Mouse (Mus musculus) spleen, adult 2 months (tissue): Measurements from ENCODE around the gene Tsacc. TPM values are rescaled to one million over a fixed set of nuclear protein-coding genes. Genes with fewer than 3 reads are reported as not detected.

ENCODE experiments used
- DNase-seq, 2 experiments: peaks; one replicate each; pipeline versions ENCODE4 v3.0.0 to v3.0.0-alpha.2; 2012 to 2021; ENCODE audit warnings: low spot score in 2 of 2, low read depth in 1 of 2
- H3K27ac ChIP-seq: fragments of 200-500 bp; 2 replicates; pipeline ENCODE4 v1.5.1; 2012; ENCODE audit warnings: low read length, inconsistent platforms; ENCODE audit not compliant: insufficient read depth
- H3K27me3 ChIP-seq: fragments of 200-500 bp; 2 replicates; pipeline ENCODE4 v1.6.1; 2012; ENCODE audit warnings: mild to moderate bottlenecking, moderate library complexity, low read length, inconsistent platforms; ENCODE audit not compliant: control insufficient read depth, insufficient read depth
- H3K36me3 ChIP-seq: fragments of 200-500 bp; 2 replicates; pipeline ENCODE4 v1.6.1; 2012; ENCODE audit warnings: mild to moderate bottlenecking, low read length, inconsistent platforms; ENCODE audit not compliant: control insufficient read depth, insufficient read depth
- H3K4me1 ChIP-seq: fragments of 200-500 bp; 2 replicates; pipeline ENCODE4 v1.6.1; 2011; ENCODE audit warnings: inconsistent platforms; ENCODE audit not compliant: control insufficient read depth, insufficient read depth, insufficient read length
- H3K4me3 ChIP-seq: fragments of 200-500 bp; 2 replicates; pipeline ENCODE4 v1.5.1; 2011; ENCODE audit warnings: mild to moderate bottlenecking, inconsistent platforms; ENCODE audit not compliant: insufficient read depth, insufficient read length; ENCODE audit errors: extremely low read depth
- CTCF ChIP-seq: fragments of 200-500 bp; IDR thresholded peaks from 2 replicates; pipeline ENCODE4 v1.5.1; 2011; ENCODE audit warnings: mild to moderate bottlenecking, inconsistent platforms; ENCODE audit not compliant: insufficient read depth, insufficient read length, insufficient replicate concordance; ENCODE audit errors: extremely low read depth
- POLR2A ChIP-seq: fragments of 200-500 bp; IDR thresholded peaks from 2 replicates; pipeline ENCODE4 v1.6.1; 2011; ENCODE audit warnings: low read depth, low read length, inconsistent platforms
- WGBS: fragments of 180-500 bp; shearing (Covaris S2); methylation state at CpG from one replicate; pipeline ENCODE4 v1.1.7; 2018; 5-methylcytosine and 5-hydroxymethylcytosine counted together
- polyA plus RNA-seq: library from polyadenylated mRNA; depleted of rRNA; stranded (reverse); fragments of >200 nt; gene quantifications from 2 replicates; pipeline ENCODE4 v1.2.3, GENCODE M21; 2012; rRNA removed

Gene Tsacc
- 1.7 and 2.1 TPM in 2 replicates for polyA plus RNA-seq

GRCm38 (mm10) chr3:88296561-88297318 lies at the start of gene Tsacc, which contains the start of gene Cct3:
Tsacc (minus strand) TSS chr3:88296999.
Cct3 (plus strand) TSS chr3:88297116.
- DNase-seq = peak; percentile 92 to 99
- Histone ChIP-seq H3K36me3 (peaks cover 16% of the 10 kb centered on the region), H3K4me1 (no peaks in the 10 kb centered on the region), H3K27me3 (no peaks in the 10 kb centered on the region), H3K4me3 (peak within 1 kb of the TSS; percentile 79), H3K27ac (peak within 1 kb of the TSS; percentile 93)
- WGBS = under 1% methylated on average over 44 of the region's 44 CpGs
- TF ChIP-seq POLR2A = peak; percentile 66
- no peak for TF ChIP-seq CTCF

GRCm38 (mm10) chr3:88339006-88339405 lies 42.2 kb upstream of the Tsacc start:
- Histone ChIP-seq H3K27ac (no peak overlapping the region), H3K27me3 (no peaks in the 10 kb centered on the region), H3K4me3 (no peak overlapping the region), H3K4me1 (peaks cover 6% of the 10 kb centered on the region; the same call in 1 of the 2 replicates), H3K36me3 (peaks cover 16% of the 10 kb centered on the region)
- no peak for DNase-seq
- TF ChIP-seq CTCF (no peak), POLR2A (no peak)
- 92% methylated on average over 3 of the region's 3 CpGs for WGBS

GRCm38 (mm10) chr3:88338316-88338715 lies 41.5 kb upstream of the Tsacc start:
- H3K4me1 ChIP-seq = peaks cover 6% of the 10 kb centered on the region; the same call in 1 of the 2 replicates
- no peak overlapping the region for H3K4me3 ChIP-seq
- H3K27me3 ChIP-seq = no peaks in the 10 kb centered on the region
- no peak for TF ChIP-seq POLR2A
- TF ChIP-seq CTCF = no peak
- WGBS = 71% methylated on average over 7 of the region's 7 CpGs
- H3K27ac ChIP-seq = no peak overlapping the region
- no peak for DNase-seq
- peaks cover 10% of the 10 kb centered on the region for H3K36me3 ChIP-seq

- TF ChIP-seq CTCF = no peak
- H3K4me1 ChIP-seq = peaks cover 6% of the 10 kb centered on the region; the same call in 1 of the 2 replicates
- H3K4me3 ChIP-seq = no peak overlapping the region
- no peaks in the 10 kb centered on the region for H3K27me3 ChIP-seq
- H3K36me3 ChIP-seq = peaks cover 3% of the 10 kb centered on the region
- 26% methylated on average over 11 of the region's 11 CpGs for WGBS
- H3K27ac ChIP-seq = no peak overlapping the region
- DNase-seq = peak in 1 of 2 experiments; percentile 7
Measured at GRCm38 (mm10) chr3:88337367-88338020, 40.7 kb upstream of the Tsacc start.

- WGBS = 1% methylated on average over 61 of the region's 66 CpGs
- Histone ChIP-seq H3K27ac (peak within 1 kb of the TSS; percentile 95), H3K36me3 (no peaks in the 10 kb centered on the region), H3K4me3 (peak within 1 kb of the TSS; percentile 95), H3K27me3 (no peaks in the 10 kb centered on the region), H3K4me1 (peaks cover 6% of the 10 kb centered on the region; the same call in 1 of the 2 replicates)
- TF ChIP-seq CTCF (no peak), POLR2A (peak; percentile 90)
- peak; percentile 92 to 96 for DNase-seq
Measured at GRCm38 (mm10) chr3:88336058-88337013, 39.5 kb upstream of the Tsacc start, which contains the start of the genes Tmem79 and Smg5. Tmem79 (minus strand) TSS chr3:88336148. Smg5 (plus strand) TSS chr3:88336260.

GRCm38 (mm10) chr3:88335436-88336053 lies 38.7 kb upstream of the Tsacc start:
- TF ChIP-seq CTCF (no peak), POLR2A (no peak)
- WGBS = under 1% methylated on average over 27 of the region's 27 CpGs
- peak overlapping the region; percentile 89 for H3K27ac ChIP-seq
- H3K4me3 ChIP-seq = peak overlapping the region; percentile 95
- H3K4me1 ChIP-seq = peaks cover 6% of the 10 kb centered on the region; the same call in 1 of the 2 replicates
- no peaks in the 10 kb centered on the region for H3K36me3 ChIP-seq
- H3K27me3 ChIP-seq = no peaks in the 10 kb centered on the region
- no peak for DNase-seq
